Mouse (Mus musculus) cerebellum, adult 2 months (tissue): Measurements from ENCODE around the gene Exoc2. TPM values are rescaled to one million over a fixed set of nuclear protein-coding genes. Genes with fewer than 3 reads are reported as not detected.

Experiments
- DNase-seq, 2 experiments: peaks; one replicate each; pipeline ENCODE4 v3.0.0; 2021
- H3K27ac ChIP-seq: fragments of 200-500 bp; 2 replicates; pipeline ENCODE4 v1.5.1; 2012; ENCODE audit warnings: low read length, control low read depth, inconsistent platforms; ENCODE audit not compliant: insufficient read depth
- H3K27me3 ChIP-seq: fragments of 200-500 bp; 2 replicates; pipeline ENCODE4 v1.6.1; 2012; ENCODE audit warnings: inconsistent platforms, mild to moderate bottlenecking, low read length, moderate library complexity; ENCODE audit not compliant: control insufficient read depth, insufficient read depth
- H3K4me1 ChIP-seq: fragments of 200-500 bp; 2 replicates; pipeline ENCODE4 v1.6.1; 2011; ENCODE audit warnings: low read length; ENCODE audit not compliant: control insufficient read depth, insufficient read depth
- H3K4me3 ChIP-seq: fragments of 200-500 bp; replicated peaks from 2 replicates; pipeline ENCODE3; 2011; ENCODE audit warnings: mild to moderate bottlenecking, low read depth, low read length, control low read depth; ENCODE audit not compliant: insufficient read depth
- CTCF ChIP-seq: fragments of 200-500 bp; IDR thresholded peaks from 2 replicates; pipeline ENCODE4 v1.5.1; 2011; ENCODE audit warnings: low read depth, mild to moderate bottlenecking, control low read depth, low read length, moderate library complexity, borderline replicate concordance; ENCODE audit not compliant: insufficient read depth
- POLR2A ChIP-seq: fragments of 200-500 bp; IDR thresholded peaks from 2 replicates; pipeline ENCODE4 v1.6.1; 2011; ENCODE audit warnings: low read length, control low read depth, borderline replicate concordance; ENCODE audit not compliant: insufficient read depth
- WGBS: fragments of 180-500 bp; shearing (Covaris S2); methylation state at CpG from one replicate; pipeline ENCODE4 v1.1.7; 2018; 5-methylcytosine and 5-hydroxymethylcytosine counted together
- polyA plus RNA-seq: library from polyadenylated mRNA; depleted of rRNA; stranded (reverse); fragments of >200 nt; gene quantifications from 2 replicates; pipeline ENCODE4 v1.2.3, GENCODE M21; 2012

The Exoc2 gene
- polyA plus RNA-seq, 1 experiment = 26.3 TPM

GRCm38 (mm10) chr13:30790016-30790415 is 183.9 kb downstream of the Exoc2 start:
- TF ChIP-seq POLR2A = no peak
- TF ChIP-seq CTCF = no peak
- WGBS = 44% methylated on average over 5 of the region's 5 CpGs
- Histone ChIP-seq H3K4me3 (no peak overlapping the region), H3K27me3 (no peaks in the 10 kb centered on the region), H3K27ac (no peak overlapping the region), H3K4me1 (no peaks in the 10 kb centered on the region)
- no peak for DNase-seq

GRCm38 (mm10) chr13:30788421-30788820 is 185.5 kb downstream of the Exoc2 start:
- H3K27me3 ChIP-seq = no peaks in the 10 kb centered on the region
- TF ChIP-seq CTCF = no peak
- TF ChIP-seq POLR2A = no peak
- WGBS = 78% methylated on average over 3 of the region's 3 CpGs
- H3K4me3 ChIP-seq = no peak overlapping the region
- no peak overlapping the region for H3K27ac ChIP-seq
- no peak for DNase-seq
- no peaks in the 10 kb centered on the region for H3K4me1 ChIP-seq

- TF ChIP-seq POLR2A (no peak), CTCF (no peak)
- 89% methylated on average over 4 of the region's 4 CpGs for WGBS
- no peak overlapping the region for H3K4me3 ChIP-seq
- H3K27me3 ChIP-seq = no peaks in the 10 kb centered on the region
- no peak for DNase-seq
- no peak overlapping the region for H3K27ac ChIP-seq
- no peaks in the 10 kb centered on the region for H3K4me1 ChIP-seq
Observed at GRCm38 (mm10) chr13:30787960-30788359, 185.9 kb downstream of the Exoc2 start.

- WGBS = 90% methylated on average over 2 of the region's 2 CpGs
- no peak for DNase-seq
Observed at GRCm38 (mm10) chr13:30787556-30787955, 186.3 kb downstream of the Exoc2 start.

GRCm38 (mm10) chr13:30787036-30787320 is 186.9 kb downstream of the Exoc2 start:
- Histone ChIP-seq H3K4me1 (no peaks in the 10 kb centered on the region), H3K27me3 (no peaks in the 10 kb centered on the region), H3K27ac (no peak overlapping the region), H3K4me3 (no peak overlapping the region)
- TF ChIP-seq POLR2A = no peak
- TF ChIP-seq CTCF = no peak
- 26% methylated on average over 2 of the region's 2 CpGs for WGBS
- no peak for DNase-seq

More at GRCm38 (mm10) chr13:30787556-30787955, 186.3 kb downstream of the Exoc2 start:
- no peak overlapping the region for H3K4me3 ChIP-seq
- no peaks in the 10 kb centered on the region for H3K27me3 ChIP-seq
- H3K27ac ChIP-seq = no peak overlapping the region
- no peak for TF ChIP-seq POLR2A
- TF ChIP-seq CTCF = no peak
- no peaks in the 10 kb centered on the region for H3K4me1 ChIP-seq

- 37% methylated on average over 5 of the region's 5 CpGs for WGBS
- TF ChIP-seq CTCF (no peak), POLR2A (no peak)
- no peak overlapping the region for H3K27ac ChIP-seq
Observed at GRCm38 (mm10) chr13:30786235-30787035, 187.5 kb downstream of the Exoc2 start.

GRCm38 (mm10) chr13:30785423-30786040 is 188.4 kb downstream of the Exoc2 start:
- TF ChIP-seq POLR2A = no peak
- no peak for TF ChIP-seq CTCF
- H3K27ac ChIP-seq = no peak overlapping the region

More at GRCm38 (mm10) chr13:30786235-30787035, 187.5 kb downstream of the Exoc2 start:
- Histone ChIP-seq H3K27me3 (no peaks in the 10 kb centered on the region), H3K4me1 (no peaks in the 10 kb centered on the region), H3K4me3 (no peak overlapping the region)
- DNase-seq = peak in 1 of 2 experiments; percentile 10

GRCm38 (mm10) chr13:30782419-30782818 is 191.5 kb downstream of the Exoc2 start:
- no peak overlapping the region for H3K4me3 ChIP-seq
- H3K27ac ChIP-seq = no peak overlapping the region
- no peaks in the 10 kb centered on the region for H3K27me3 ChIP-seq
- DNase-seq = no peak
- H3K4me1 ChIP-seq = no peaks in the 10 kb centered on the region
- no peak for TF ChIP-seq CTCF
- TF ChIP-seq POLR2A = no peak
- WGBS = 55% methylated on average over 8 of the region's 8 CpGs

More at GRCm38 (mm10) chr13:30785423-30786040, 188.4 kb downstream of the Exoc2 start:
- no peak for DNase-seq
- WGBS = 91% methylated on average over 4 of the region's 4 CpGs
- no peak overlapping the region for H3K4me3 ChIP-seq
- no peaks in the 10 kb centered on the region for H3K4me1 ChIP-seq
- no peaks in the 10 kb centered on the region for H3K27me3 ChIP-seq
